Mouse (Mus musculus): ENCODE results near the gene Cntn1.

Gene Cntn1

DNA sequence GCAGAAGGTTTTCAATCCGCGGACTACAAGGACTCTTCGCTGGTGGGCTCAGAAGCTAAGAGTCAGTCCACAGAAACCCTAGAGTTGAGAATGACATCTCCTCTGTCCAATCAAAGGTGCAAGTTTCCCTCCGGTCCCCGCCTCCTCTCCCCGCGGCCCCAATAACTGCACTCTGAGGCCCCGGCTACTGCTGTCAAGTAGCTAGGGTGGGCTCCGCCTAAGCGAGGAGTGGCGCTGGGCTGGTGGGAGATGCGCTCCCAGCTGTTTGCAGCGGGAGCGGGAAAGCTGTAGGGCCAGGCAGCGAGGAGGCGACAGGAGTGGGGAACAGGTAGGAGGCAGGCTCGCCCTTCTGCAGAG lies at the start of gene Cntn1:
Gene Cntn1, plus strand, starts transcription at position 170 of the 357 bp plus-strand sequence.
- DNase-seq, result peak; percentile 92

DNA sequence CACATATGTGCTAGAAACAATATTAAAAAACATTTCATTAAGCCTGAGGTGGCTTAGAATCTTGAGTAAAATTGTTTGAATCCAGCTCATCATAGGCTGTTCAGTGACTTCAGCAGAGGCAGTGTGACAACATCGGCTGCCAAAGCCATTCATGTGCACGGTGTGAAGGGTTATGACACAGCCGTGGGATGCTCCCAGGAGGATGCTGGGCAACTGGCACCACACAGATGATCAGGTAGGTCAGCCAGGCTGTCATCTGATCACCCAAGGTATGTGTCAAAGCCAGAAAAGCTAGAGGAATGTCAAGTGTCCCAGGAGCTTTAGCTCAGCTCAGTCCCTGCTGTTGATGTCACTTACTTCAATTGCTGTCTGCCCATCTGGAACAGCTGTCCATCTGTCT lies 49.5 kb upstream of the Cntn1 start:
- no peak for DNase-seq

DNA sequence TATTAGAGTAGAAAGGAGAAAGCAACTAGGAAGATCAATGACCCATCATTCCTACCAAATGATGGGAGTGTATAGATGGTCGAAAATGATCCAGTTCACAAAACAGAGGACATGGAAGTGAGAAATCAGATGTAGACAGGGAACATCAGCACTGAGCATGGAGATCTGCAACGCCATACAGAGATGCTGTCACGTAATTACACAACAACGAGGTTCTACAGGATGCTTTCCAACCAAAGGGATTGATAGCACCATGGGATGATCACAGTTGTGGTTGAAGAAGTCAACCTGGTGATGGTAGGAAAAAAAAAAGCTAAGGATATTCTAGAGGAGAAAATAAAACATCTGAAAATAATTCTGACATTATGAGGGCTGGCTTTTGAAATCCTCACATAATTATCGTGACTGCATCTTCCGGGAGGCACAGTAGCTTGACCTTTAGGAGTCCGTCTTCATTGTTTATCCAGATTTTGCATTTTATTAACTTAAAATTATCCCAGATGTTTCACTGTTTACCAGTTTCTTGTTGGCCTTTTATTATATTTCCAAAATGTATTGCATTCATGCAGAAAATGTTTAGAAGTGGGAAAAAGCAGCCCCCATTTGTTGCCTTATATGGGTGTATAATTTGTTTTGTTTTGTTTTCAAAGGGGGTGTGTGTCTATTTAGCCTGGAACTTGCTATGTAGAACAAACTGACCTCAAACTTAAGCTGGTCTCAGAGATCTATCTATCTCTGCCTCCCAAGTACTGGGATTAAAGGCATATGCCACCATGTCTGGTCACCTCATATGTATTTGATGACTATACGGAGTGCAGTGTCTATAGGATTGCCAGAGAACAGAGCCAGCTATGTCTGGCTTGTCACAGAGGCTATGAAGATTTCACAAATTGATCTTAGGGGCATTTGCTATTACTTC lies 38.5 kb upstream of the Cntn1 start:
- DNase-seq, result no peak

DNA sequence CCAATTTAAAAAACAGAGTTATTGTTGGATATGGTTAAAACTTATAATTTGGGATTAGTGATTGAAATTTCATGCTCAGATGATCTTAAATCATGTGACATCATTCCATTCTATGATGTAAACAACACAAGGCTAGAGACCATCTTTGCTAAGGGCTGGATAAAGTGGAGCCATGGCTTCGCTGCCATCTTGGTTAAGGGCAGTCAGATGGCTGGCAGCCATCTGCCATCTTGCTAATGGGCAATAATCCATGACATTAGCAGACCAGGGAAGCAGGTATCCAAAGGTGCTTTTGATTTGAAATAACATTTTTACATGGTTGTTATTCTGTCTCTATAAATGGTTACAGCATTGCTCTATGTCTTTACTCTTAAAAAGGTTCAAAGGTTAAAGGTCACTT lies 16.9 kb upstream of the Cntn1 start:
- no peak for DNase-seq

DNA sequence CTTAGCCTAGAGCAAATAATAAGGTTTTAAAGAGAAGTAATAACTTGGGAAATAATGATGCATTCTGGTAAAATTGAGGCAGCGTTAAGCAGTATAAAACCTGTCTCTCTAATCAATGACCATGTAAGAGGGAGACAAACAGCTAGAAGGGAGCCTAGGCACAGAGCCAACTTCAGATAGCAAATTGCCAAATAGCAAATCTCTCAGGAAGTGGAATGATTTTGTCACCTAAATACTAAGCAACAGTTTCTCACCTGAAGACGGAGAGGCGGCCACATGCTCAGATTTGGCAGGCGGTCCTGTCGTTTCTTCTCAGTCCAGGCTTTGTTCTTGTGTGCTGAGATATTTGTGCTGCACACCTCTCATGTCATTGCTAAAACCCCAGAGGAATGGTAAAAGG lies 8.4 kb upstream of the Cntn1 start:
- DNase-seq, result no peak

DNA sequence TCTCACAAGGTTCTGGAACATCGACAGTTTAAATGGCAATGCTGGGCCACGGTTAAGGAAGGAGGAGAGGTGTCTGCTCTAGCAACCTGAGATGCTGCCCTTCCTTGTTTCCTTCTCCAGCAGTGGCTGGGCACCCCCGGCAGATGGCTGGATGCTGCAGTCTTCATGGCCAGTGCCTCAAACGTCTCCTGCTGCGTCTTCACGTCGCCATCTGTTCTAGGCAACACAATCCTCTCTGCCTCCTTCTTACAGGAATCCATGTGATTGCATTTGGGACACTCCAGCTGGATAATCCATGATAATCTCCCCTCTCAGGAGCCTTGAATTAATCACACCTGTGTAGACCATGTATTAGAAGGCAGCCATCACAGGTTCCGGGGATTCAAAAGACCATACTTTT lies 4.9 kb upstream of the Cntn1 start:
- peak; percentile 80 for DNase-seq

DNA sequence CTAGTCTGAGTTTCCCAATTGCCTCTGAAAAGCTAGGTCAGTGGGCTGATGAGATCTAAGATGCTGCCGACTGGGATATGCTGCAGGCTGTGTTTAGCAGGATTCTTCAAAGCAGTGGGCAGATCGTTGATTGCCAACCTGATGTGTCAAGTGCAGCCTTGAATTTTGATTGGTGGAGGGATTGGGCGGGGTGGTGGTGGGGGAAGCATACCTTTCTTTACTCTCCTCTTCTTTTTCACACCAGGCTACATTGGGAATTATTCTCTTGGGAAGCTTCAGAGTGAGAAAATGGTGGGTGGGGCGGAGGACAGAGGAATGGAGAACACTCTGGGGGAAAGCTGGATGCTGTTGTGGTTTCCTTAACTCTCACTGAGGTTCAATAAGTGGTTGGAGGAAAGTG lies 2.9 kb upstream of the Cntn1 start:
- no peak for DNase-seq

DNA sequence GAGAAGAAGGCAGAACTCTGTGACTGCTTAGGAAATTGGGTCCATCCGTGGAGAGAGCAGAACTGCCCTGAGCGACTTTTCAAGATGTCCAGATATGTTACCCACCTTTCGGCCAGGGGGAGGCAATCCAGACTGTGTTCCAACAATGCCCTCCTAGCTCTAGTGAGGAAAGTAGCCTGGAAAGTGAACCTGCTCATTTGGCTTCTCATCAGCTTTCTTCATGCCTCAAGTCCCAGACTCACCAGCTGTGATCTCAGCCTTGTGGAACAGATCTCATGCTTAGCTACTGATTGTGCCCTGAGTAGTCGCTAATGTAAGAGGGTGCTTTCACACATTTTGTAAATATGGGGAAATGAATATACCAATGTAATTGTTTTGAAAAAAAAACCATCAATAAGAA lies 2.4 kb upstream of the Cntn1 start:
- no peak for DNase-seq

DNA sequence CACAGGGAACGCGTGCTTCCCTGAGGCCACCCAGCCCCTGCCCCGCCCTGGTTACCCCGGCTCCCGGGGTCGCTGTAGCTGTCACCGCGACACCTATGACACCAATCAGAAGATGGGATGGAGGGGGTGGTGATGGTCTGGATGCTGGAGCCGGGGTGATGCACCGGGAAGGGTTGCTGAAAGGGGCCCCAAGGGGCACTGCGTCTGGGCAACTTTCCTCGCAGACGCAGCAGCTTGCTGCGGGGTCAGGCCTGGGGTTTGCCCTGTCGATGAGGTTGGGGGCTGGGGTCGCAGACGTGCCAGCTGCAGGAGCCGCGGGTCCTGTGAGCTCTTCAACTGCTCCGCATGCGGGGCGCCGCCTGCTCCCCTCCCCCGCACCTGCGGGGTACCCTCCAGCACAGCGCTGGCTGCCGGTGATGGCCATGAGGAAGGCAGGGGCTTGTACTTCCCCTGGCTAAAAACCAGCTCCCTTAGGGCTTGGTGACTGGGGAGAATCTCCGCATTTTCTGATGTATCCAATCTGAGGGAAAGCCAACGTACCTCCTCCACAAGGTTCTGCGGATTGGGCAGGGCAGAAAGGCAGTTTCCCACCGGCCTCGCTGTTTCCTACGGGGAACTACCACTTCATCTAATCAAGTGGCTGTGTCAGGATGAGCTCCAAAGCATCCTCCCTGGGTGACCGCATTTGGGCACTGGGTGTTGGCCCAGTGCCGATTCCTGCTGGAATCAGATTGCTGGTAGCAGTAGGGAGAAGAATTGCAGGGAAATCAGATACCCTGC lies 578 bp downstream of the Cntn1 start:
- peak; percentile 91 for DNase-seq

DNA sequence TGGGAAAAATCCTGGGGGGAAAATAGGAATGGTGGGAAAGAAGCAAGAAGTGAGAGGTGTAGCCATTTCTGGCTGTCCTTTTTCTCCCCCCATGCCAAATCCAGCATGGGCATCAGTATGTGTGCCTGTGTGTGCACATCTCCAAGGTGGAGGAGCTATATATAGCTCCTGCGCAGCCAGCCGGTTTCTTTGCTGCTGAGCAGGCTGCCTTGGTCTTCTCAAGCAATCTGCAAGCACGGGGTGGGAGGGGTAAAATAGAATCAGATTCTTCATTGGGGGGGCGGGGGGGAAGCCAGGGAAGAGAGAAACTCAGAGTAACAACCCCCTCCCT lies 1.1 kb downstream of the Cntn1 start:
- DNase-seq, result no peak

DNA sequence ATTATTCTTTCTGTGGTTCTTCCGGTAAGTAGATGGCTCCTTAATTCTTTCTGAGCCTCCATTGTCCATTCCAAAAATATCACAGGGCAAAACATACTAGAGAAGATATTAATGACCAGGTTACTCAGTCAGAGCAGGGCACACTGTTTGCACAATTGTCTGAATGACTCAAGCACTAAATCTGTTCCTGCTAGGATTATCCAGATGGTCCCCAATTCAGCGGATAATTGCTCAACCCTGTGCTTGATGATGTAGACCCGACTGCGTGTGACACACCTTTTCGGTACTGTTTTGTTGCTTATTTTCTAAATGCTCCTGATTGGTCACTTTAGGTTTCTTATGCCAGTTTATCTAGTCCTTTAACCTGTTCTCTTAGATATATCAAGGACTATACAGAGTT lies 6.6 kb downstream of the Cntn1 start:
- DNase-seq, result no peak

DNA sequence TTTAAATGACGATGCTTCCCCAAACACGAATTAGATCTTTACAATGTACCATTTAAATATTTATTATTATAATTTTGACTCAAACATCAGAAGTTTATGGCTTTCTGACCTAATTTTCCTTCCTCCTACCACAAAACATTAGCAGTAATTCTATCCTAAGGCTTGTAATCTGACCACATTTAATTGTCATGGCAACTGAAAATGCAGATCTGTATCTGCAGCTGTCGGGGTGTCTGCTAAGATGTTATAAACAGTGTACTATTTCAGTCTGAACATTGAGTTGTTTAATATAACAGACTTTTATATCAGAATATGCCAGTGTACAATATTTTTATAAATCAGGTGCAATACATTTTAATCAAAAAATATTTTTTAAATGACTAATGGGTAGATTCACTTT lies 10.0 kb downstream of the Cntn1 start:
- no peak for DNase-seq

DNA sequence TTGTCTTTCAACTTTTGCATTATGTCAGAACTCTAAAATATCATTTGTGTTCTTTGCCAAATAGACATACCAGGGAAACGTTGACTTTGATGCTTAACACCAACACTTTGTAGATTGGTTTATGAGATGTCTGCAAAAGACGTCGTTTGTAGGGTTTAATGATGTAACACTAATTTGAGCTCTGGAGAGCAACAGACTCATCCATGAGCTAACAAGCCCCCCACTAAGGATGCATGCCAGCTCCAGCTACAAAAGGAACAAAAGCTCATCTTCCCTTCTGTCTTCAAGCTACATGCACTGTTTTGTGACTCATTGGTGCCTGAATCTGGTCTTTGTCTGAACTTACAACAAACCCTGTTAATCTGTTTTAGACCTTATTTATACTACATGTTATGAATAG lies 28.5 kb downstream of the Cntn1 start:
- no peak for DNase-seq

DNA sequence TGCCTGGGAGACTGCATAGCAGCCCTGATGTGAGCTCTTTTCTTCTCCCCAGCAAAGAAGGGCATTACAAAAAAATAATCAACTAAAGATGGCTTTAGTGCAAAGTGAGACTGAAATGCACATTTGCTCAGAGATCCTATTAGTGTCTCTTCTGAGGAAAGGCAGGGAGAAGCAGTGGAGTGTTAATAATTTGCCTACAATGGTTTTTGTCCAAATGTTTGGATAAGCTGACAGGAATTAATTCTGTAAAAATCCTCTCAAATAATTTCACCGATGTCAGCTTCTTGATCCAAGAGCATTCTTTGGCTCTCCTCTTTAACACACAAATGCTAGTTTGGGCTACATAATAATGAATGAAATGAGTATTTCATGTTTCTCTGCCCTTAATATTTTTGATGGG lies 34.9 kb downstream of the Cntn1 start:
- no peak for DNase-seq

DNA sequence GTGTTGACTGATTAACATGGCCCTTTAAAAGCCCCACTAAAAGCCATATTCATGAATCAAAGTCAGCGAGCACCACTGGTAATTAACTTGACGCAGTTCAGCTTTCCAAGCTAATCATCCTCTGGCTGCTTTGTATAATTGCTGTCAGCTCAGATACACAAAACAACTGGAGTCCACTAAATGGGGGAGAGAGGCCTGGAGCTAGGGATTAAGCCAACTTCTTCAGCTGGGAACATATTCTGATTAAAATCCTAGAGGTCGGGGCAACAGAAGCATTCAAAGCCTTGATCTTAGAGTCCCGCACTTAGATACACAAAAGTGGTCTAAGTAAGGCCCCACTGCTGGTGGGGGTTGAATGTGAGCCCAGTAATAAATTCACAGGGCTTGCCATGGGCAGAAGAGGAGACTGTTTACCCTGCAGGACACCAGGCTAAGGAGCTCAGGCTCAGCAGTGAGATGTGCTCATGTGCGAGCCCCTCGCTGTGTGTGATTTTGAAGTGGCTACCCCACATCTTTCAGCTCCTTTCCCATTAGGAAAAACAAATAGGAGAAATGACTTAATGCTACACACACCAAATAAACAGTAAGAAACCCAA lies 36.8 kb downstream of the Cntn1 start:
- DNase-seq, result no peak

DNA sequence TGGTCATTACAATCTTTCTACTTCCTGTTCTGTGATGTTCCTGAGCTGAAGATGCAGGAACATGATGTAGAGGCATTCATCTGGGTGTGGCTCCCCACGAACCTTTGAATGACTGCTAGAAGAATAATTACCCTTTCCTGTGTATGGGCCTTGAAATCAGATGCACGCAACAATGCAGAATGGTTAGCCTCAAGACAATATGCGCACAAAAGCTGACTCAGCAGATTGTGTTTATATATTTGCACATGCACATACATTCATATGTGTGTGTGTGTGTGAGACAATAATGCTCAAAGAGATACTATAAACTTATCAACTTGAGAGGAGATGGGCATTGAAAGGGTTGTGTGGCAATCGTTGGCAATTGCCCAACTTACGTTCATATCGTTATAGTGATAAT lies 39.8 kb downstream of the Cntn1 start:
- DNase-seq, result no peak

DNA sequence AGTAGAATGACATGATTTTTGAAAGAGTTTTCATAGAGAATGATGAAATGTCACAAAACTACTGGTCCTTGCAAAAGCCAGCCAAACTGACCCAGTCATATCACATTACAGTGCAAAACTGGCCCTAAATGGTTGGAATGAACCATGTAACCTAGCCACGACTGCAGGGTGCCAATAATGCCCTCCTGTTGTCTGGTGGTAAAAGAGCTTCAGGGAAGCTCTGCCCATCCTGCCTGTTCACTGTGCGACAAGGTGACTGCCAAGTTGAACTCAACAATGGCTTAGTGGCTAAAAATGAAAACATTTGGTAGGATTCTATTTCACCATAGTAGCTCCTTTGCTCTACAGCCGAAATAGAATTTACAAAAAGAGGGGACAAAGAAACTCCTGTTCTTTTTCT lies 41.1 kb downstream of the Cntn1 start:
- DNase-seq, result peak; percentile 60

DNA sequence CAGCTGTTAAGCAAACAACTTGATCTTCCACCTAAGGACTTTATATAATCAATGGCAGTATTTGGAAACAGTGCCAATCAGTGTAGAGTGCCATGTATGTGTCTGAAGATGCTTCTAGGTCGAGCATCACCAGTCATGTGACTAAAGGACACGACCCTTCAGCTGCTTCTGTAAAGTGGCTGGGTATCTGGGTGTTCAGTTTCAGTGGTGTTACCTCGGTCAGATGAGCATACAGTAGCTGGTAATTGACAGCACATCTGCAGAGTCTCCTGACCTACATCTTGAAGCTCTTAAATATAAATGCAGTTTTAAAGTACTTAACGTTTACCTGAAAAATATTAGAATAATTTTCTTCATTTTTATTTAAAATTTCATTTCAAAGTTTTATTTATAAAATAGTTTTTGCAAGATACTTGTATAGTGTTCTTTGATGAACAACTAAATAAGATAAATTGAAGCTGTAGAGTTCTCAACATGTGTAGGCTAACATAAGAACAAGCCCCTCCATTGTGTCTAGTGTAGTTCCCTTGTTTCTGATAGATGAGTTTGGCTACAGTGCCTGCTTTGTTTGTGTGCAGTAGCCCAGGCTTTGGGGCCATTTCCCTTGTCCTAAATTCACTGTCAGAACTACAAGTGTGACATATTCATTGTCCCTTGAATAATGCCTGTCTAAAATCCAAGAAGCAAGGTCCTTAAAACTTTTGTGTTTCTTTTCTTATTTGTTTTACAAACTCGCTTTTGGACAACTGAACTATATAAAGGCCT lies 48.6 kb downstream of the Cntn1 start:
- DNase-seq, result no peak

DNA sequence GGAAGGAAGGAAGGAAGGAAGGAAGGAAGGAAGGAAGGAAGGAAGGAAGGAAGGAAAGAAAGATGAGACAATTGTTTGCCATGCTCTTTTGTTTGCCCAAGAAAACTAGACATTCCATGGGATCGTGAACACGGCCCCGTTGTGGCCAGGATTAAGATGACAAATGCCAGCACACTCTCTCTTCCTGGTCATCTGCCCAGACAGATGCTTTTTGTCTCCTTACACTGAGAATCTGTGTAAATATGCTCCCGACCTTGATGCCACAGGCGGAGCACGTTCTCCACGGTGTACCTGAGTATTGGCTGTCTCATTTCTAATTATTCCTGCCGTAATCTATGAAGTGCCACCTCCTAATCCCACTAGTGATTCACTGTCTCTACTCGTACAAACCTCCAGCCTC lies 51.0 kb downstream of the Cntn1 start:
- no peak for DNase-seq

DNA sequence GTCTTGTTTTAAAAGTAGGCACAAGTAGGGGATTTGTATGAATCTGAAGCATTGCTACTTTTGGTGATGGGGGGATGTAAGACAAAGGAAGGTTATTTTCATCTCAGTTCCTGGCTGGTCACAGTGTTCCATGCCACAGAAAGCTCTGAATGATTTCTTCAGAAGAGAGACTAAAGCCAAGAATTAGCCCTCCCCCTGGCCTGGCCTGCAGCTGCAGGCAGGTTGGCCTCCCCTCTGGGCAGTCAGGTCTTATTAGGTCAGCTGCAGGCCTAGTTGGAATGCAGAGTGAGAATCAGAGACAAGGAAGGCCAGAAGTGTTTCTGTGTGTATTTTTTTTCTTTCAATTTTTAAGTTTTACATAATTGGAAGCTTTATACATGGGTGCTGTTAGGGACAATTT lies 61.5 kb downstream of the Cntn1 start:
- DNase-seq, result peak; percentile 31

DNA sequence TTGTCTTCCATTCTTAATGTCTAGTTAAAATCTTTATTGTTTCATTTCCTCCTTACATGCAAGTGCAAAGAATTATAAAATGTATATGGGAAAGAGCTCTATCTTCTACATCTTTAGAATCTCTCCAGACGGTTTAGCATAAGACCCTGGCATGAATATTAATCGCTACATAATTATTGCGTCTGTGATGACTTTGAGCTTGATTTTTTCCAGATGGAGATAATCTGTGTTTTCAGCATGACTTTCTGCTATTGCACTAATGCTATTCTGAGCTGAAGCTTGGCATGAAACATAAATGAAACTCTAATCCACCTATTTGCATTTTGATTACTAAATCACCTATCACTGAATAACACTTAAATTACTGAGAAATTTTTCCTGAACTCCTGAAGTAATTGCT lies 82.0 kb downstream of the Cntn1 start:
- DNase-seq, result no peak

DNA sequence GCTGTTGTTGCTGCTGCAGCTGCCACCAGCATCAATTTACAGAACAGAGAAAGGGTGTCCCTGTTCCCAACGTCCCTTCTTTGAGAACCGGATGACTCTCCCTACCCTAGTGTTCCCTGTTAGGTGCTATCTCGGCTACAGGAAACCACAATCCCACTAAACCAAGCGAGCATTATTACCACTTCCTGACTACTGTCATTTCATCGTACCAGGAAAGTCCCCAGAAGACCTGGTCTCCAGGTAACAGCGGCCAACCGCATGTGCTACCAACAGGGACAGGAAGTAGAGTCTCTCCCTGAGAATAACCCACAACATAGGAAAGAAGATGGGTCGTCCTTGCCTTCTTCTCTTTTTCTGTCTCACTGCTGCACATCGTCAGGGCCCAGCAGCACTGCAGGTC lies 83.3 kb downstream of the Cntn1 start:
- DNase-seq, result no peak

DNA sequence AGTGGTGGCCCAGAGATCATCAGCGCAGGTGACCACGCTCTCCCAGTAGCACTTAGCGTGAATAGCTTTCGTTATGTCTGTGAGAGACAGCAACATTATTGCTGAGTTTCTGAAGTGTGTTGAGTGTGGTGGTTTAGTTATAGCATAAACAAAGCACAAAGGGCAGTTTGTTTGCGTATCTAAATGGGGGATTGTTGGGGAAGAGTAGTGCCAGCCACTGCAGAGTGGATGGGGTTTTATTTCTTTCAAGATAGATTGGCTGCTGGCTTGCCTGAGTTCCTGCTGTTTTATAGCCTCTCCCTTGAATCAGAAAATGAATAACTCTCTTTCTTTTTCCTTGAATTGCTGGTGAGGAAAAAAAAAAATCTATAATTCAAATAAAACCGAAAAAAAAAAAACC lies 86.1 kb downstream of the Cntn1 start:
- DNase-seq, result no peak

Data from cerebellum, adult 9-11 months (tissue).